Mouse (Mus musculus): ENCODE results near the gene Rps27l.

Rps27l gene

GRCm38 (mm10) chr9:66982085-66982484, 36.2 kb downstream of the Rps27l start:
- no peak for DNase-seq (ENCODE audit: low spot score)

DNA sequence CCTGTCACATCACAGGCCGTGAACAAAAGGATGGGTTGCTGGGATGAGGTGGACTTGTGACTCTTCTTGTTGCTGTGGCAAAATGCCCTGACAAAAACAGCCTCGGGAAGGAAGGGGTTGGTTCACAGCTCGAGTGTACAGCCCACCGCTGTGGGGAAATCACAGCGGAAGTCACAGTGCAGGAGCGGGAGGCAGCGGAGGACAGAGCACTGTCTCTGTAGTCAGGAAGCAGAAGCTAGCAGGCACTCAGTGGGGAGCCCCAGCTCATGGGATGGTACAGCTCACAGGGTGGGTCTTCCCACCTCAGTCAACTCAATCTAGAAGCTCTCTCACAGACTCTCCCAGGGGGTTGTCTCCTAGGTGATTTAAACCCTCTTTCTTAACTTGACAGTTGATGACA, 39.5 kb downstream of the Rps27l start:
- no peak for DNase-seq (ENCODE audit: low spot score)

GRCm38 (mm10) chr9:66988198-66988887, 42.5 kb downstream of the Rps27l start:
- no peak for DNase-seq (ENCODE audit: low spot score)

DNA sequence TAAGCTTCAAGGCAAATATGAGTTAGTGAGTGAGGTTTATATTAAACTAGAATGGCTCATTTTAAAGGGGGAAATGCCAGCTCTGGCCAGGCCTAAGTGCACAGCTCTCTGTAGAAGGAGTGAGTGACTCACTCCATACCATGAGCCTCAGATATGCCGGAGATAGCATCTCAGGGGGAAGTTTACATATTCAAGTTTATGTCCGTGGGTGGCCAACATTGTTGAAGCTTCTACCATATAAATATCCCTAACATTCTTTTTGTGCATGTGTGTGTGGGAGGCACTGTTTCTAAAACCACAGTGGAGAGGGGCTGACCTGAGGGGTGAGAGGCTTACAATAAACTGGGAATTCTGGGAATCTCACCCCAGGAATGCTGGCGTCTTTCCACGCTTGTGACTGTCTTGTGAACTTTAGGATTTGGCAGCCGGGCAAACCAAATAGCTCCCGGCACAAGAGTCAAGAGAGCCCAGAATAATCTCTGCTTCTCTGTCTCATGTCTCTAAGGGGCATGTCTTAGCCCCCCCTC, 43.1 kb downstream of the Rps27l start:
- DNase-seq (ENCODE audit: low spot score), result peak; percentile 61

DNA sequence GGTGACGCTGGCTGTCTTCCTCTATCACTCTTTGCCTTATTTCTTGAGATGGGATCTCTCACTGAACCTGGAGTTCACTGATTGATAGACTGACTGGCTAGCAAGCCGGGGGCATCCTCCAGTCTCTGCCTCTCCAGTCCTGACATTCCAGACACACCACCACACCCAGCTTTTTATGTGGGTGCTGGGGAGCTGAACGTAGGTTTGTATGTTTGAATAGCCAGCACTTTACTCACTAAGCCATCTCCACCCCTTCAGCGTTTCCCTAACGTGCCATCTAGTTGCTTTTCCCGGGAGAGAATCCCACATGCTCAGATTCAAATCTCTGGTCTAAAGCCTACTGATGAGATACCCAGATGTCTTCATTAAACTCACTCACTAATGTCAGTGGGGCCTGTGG, 43.7 kb downstream of the Rps27l start:
- DNase-seq (ENCODE audit: low spot score), result no peak

- no peak for DNase-seq (ENCODE audit: low spot score)
These were observed 44.2 kb downstream of the Rps27l start for GRCm38 (mm10) chr9:66990046-66990445.

DNA sequence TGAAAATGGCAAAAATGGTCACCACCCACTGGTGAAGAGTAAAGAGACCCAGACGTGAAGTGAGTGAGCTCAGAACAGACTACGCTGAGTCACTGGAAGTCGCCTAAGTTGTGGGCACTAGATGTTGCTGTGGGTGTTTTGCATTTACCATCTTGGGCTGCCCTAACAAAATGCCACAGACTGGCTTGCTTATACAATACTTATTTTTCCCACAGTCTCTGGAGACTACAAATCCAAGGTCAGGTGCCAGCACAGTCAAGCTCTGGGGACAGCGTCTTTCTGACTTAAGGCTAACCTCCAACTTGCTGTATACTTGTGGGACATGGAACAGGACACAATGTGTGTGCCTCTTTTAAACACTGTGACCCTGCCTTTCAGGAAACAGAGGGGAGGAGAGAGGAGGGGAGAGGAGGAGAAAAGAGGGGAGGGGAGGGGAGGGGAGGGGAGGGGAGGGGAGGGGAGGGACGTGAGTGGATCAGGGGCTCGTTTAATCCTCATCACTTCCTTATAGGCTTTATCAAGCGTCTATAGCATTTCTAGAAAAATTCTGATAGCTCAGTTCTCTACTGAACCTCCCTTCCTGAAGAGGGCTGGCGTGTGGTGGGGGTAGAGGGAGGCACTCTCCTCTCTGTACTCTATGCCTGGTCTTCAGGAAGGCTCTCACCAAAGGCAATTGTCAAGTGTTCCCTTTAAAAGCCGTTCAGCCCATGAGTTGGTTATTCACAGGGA, 45.3 kb downstream of the Rps27l start:
- DNase-seq (ENCODE audit: low spot score), result no peak

DNA sequence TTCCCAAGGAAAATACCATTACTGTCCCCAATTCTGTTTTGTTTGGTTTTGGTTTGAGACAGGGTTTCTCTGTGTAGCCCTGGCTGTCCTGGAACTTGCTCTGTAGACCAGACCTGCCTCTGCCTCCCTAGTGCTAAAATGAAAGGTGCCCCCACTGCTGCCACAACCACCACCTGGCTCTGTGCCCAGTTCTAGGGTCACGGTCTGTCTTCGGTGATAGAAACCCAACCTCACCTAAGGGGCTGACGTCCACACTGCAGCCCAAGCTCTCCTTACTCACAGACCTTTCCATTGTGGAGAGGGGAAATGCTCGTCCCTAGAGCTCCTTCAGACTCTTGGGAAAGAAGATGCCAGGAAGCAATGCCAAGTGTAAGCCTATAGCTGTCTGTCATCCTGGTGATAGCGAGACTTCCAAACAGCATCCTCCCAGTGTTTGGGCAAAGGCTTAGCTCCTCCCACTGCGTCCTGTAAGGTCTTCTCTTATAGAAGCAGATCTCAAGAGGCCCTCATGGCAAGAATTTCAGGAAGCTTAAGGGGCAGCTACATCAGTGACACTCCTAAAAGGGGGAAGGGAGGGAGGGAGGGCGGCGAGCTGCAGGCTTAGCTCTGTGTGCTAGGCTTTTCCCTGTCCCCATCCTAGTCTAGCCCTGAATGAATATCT, 46.0 kb downstream of the Rps27l start:
- no peak for DNase-seq (ENCODE audit: low spot score)
